Mouse (Mus musculus): ENCODE data around the gene Stab2. TPM values are rescaled to one million over a fixed set of nuclear protein-coding genes. Genes with fewer than 3 reads are reported as not detected.

The Stab2 gene
- under 1 TPM; 0.09 to 0.37 TPM for total RNA-seq (2021)
- long read RNA-seq, experiment 1, result 0 reads
- long read RNA-seq, experiment 2, result 0 reads

- no peak for DNase-seq (ENCODE audit: low spot score in 2 of 2)
Observed at GRCm38 (mm10) chr10:87007385-87008214, at the start of gene Stab2. Stab2 (minus strand) TSS chr10:87008025.

- DNase-seq (ENCODE audit: low spot score in 2 of 2), result no peak
Observed at GRCm38 (mm10) chr10:87051714-87052113, 43.9 kb upstream of the Stab2 start.

- DNase-seq (ENCODE audit: low spot score in 2 of 2), result no peak
Observed at GRCm38 (mm10) chr10:87049179-87049578, 41.4 kb upstream of the Stab2 start.

- DNase-seq (ENCODE audit: low spot score in 2 of 2), result no peak
Observed at GRCm38 (mm10) chr10:87046931-87047468, 39.2 kb upstream of the Stab2 start.

GRCm38 (mm10) chr10:87046469-87046868, 38.6 kb upstream of the Stab2 start:
- DNase-seq (ENCODE audit: low spot score in 2 of 2), result no peak

- no peak for DNase-seq (ENCODE audit: low spot score in 2 of 2)
Observed at GRCm38 (mm10) chr10:87045273-87045672, 37.4 kb upstream of the Stab2 start.

- DNase-seq (ENCODE audit: low spot score in 2 of 2), result no peak
Observed at GRCm38 (mm10) chr10:87041265-87041664, 33.4 kb upstream of the Stab2 start.

- DNase-seq (ENCODE audit: low spot score in 2 of 2), result no peak
Observed at GRCm38 (mm10) chr10:87039800-87040199, 32.0 kb upstream of the Stab2 start.

- no peak for DNase-seq (ENCODE audit: low spot score in 2 of 2)
Observed at GRCm38 (mm10) chr10:87039340-87039739, 31.5 kb upstream of the Stab2 start.

GRCm38 (mm10) chr10:87037062-87037461, 29.2 kb upstream of the Stab2 start:
- DNase-seq (ENCODE audit: low spot score in 2 of 2), result no peak

- DNase-seq (ENCODE audit: low spot score in 2 of 2), result no peak
Observed at GRCm38 (mm10) chr10:87036271-87036703, 28.5 kb upstream of the Stab2 start.

GRCm38 (mm10) chr10:87035866-87036265, 28.0 kb upstream of the Stab2 start:
- no peak for DNase-seq (ENCODE audit: low spot score in 2 of 2)

- no peak for DNase-seq (ENCODE audit: low spot score in 2 of 2)
Observed at GRCm38 (mm10) chr10:87032768-87033167, 24.9 kb upstream of the Stab2 start.

GRCm38 (mm10) chr10:87024884-87025283, 17.1 kb upstream of the Stab2 start:
- peak; percentile 84 to 87 for DNase-seq (ENCODE audit: low spot score in 2 of 2)

- DNase-seq (ENCODE audit: low spot score in 2 of 2), result peak; percentile 56 to 64
Observed at GRCm38 (mm10) chr10:87020711-87021110, 12.9 kb upstream of the Stab2 start.

GRCm38 (mm10) chr10:87018876-87019275, 11.1 kb upstream of the Stab2 start:
- DNase-seq (ENCODE audit: low spot score in 2 of 2), result no peak

GRCm38 (mm10) chr10:87016151-87016692, 8.4 kb upstream of the Stab2 start:
- DNase-seq (ENCODE audit: low spot score in 2 of 2), result no peak

GRCm38 (mm10) chr10:87015403-87015802, 7.6 kb upstream of the Stab2 start:
- no peak for DNase-seq (ENCODE audit: low spot score in 2 of 2)

- DNase-seq (ENCODE audit: low spot score in 2 of 2), result no peak
Observed at GRCm38 (mm10) chr10:87014391-87014965, 6.7 kb upstream of the Stab2 start.

- no peak for DNase-seq (ENCODE audit: low spot score in 2 of 2)
Observed at GRCm38 (mm10) chr10:87012087-87012486, 4.3 kb upstream of the Stab2 start.

GRCm38 (mm10) chr10:87008215-87008499, 332 bp upstream of the Stab2 start:
- no peak for DNase-seq (ENCODE audit: low spot score in 2 of 2)
